Mouse (Mus musculus): Measurements from ENCODE around the gene Ddx25. TPM values are rescaled to one million over a fixed set of nuclear protein-coding genes. Genes with fewer than 3 reads are reported as not detected.

Gene Ddx25
- polyA plus RNA-seq, 1 experiment from 2014 or later: 29.3 TPM

DNA sequence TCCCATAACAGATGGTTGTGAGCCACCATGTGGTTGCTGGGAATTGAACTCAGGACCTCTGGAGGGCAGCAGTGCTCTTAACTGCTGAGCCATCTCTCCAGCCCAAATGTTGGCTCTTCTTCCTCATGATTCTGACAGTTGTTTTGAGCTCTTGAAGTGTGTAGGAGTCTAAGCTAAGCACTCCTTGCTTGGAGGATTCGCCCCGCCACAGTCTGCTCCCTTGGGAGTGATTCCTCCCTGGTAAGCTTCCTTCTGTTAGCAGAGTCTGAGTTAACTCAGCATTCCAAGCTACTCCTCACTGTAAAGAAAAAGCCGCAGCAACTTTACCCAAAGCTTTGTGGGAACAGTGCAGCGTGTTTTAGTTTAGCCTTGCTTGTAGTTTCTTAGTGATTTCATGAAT is 69.8 kb downstream of the Ddx25 start:
- peaks cover 60% of the 10 kb centered on the region for H3K36me3 ChIP-seq (replicated peaks; ENCODE audit: control insufficient read depth, insufficient read depth)
- no peak overlapping the region for H3K9ac ChIP-seq
- H3K27me3 ChIP-seq (ENCODE audit: control insufficient read depth, insufficient read depth, low read length): no peaks in the 10 kb centered on the region
- 94% methylated on average over 4 of the region's 4 CpGs for WGBS
- no peak overlapping the region for H3K4me3 ChIP-seq (replicated peaks; ENCODE audit: low read length)
- ATAC-seq (ENCODE audit: low FRiP score): no peak
- H3K9me3 ChIP-seq (ENCODE audit: control insufficient read depth, low read length): no peaks in the 10 kb centered on the region
- no peak for DNase-seq (ENCODE audit: low spot score)
- no peak overlapping the region for H3K4me2 ChIP-seq (replicated peaks)
- H3K4me1 ChIP-seq (replicated peaks; ENCODE audit: control insufficient read depth, insufficient read depth, low read length): no peaks in the 10 kb centered on the region
- H3K27ac ChIP-seq: no peak overlapping the region

Other genes starting within 250 kb of the Ddx25 start
- 3.1 and 5.0 TPM in 2 replicates for gene Cdon, start 137.4 kb downstream of the Ddx25 start, polyA plus RNA-seq (2014; fragmentation: Nextera tagmentation; extraction: Ambion mirVana)
- gene Gm1113, start 40.3 kb downstream of the Ddx25 start, polyA plus RNA-seq (2014; fragmentation: Nextera tagmentation; extraction: Ambion mirVana): not detected in 2 replicates
- 15.6 and 19.1 TPM in 2 replicates for gene Pus3, start 67 bp upstream of the Ddx25 start, polyA plus RNA-seq (2014; fragmentation: Nextera tagmentation; extraction: Ambion mirVana)
- gene Pate2, start 11.8 kb upstream of the Ddx25 start, polyA plus RNA-seq (2014; fragmentation: Nextera tagmentation; extraction: Ambion mirVana): 0.47 TPM in 2 replicates
- gene Hyls1, start 11.9 kb upstream of the Ddx25 start, polyA plus RNA-seq (2014; fragmentation: Nextera tagmentation; extraction: Ambion mirVana): 14.4 and 18.2 TPM in 2 replicates
- not detected in 2 replicates for gene Pate4, start 53.4 kb upstream of the Ddx25 start, polyA plus RNA-seq (2014; fragmentation: Nextera tagmentation; extraction: Ambion mirVana)
- gene Pate3, start 89.7 kb upstream of the Ddx25 start, polyA plus RNA-seq (2014; fragmentation: Nextera tagmentation; extraction: Ambion mirVana): not detected in 2 replicates
- gene Pate1, start 128.9 kb upstream of the Ddx25 start, polyA plus RNA-seq (2014; fragmentation: Nextera tagmentation; extraction: Ambion mirVana): not detected in 2 replicates
- not detected in 2 replicates for gene Gm17677, start 182.5 kb upstream of the Ddx25 start, polyA plus RNA-seq (2014; fragmentation: Nextera tagmentation; extraction: Ambion mirVana)
- gene Gm17727, start 219.6 kb upstream of the Ddx25 start, polyA plus RNA-seq (2014; fragmentation: Nextera tagmentation; extraction: Ambion mirVana): not detected in 2 replicates
- not detected in 2 replicates for gene Gm27235, start 231.6 kb upstream of the Ddx25 start, polyA plus RNA-seq (2014; fragmentation: Nextera tagmentation; extraction: Ambion mirVana)
- gene D730048I06Rik, start 231.6 kb upstream of the Ddx25 start, polyA plus RNA-seq (2014; fragmentation: Nextera tagmentation; extraction: Ambion mirVana): not detected in 2 replicates

Measured in hindbrain, embryonic 14.5 days (tissue).